Mouse (Mus musculus) E14TG2a.4 (cell line): Measurements from ENCODE around the gene Tns3.

Experiments used
- CTCF ChIP-seq: conservative IDR thresholded peaks from 2 replicates; pipeline ENCODE4 v1.5.1; 2014; ENCODE audit warnings: low read length
- POU5F1 ChIP-seq: IDR thresholded peaks from 2 replicates; pipeline ENCODE4 v1.6.1; 2014; ENCODE audit warnings: low read length, borderline replicate concordance

- TF ChIP-seq CTCF (no peak), POU5F1 (no peak)
Observed at GRCm38 (mm10) chr11:8586374-8586773, 78.0 kb downstream of the Tns3 start.
